Mouse (Mus musculus) frontal cortex, postnatal 10 days (tissue): Measurements from ENCODE around the gene Fgd2.
"Not testable (repeated sequence)": the region's sequence is repeated elsewhere in the genome, so short reads cannot be mapped to it uniquely, and the experiment has no call there.

ENCODE experiments used
- DNase-seq, 2 experiments: peaks; one replicate each; pipeline ENCODE4 v3.0.0; 2022; ENCODE audit warnings: low spot score in 2 of 2, mixed read lengths in 1 of 2

The Fgd2 gene

DNA sequence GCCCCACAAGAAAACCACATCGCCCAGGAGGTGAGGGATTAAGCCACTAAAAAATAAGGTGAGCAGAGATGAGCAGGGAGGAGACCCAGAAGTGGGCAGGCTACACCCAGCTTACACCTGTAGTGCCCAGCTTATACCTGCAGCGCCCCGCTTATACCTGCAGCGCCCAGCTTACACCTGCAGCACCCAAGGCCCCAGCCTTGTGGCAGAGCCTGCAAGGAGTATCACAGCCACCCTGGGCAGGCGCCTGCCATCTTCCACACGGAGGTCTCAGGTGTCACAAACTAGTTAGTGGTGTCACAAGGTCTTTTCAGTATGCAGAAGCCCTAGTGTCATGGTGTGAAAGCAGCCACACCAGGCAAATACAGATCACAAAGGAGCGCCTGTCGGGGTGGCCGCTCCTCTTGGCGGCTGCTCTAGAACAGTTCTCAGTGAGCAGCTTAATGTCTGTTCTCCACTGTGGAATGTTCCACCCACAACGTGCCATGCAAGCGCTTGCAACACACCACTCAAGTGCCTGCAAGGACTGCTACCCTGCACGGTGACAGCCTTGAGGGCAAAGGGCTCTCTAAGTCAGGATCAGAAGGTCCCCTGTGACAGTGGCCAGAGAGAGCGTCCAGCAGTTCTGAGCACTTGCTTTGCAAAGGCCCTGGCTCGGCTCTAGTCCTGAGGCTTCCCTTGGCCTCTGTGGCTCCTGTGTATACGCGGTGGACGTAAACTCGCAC lies 24.3 kb upstream of the Fgd2 start:
- DNase-seq: no peak

- DNase-seq: peak in 1 of 2 experiments; percentile 65
Measured at GRCm38 (mm10) chr17:29337979-29338823, 22.5 kb upstream of the Fgd2 start.

- no peak for DNase-seq
Measured at GRCm38 (mm10) chr17:29339170-29339768, 21.4 kb upstream of the Fgd2 start.

- DNase-seq: no peak
Measured at GRCm38 (mm10) chr17:29340406-29341261, 20.1 kb upstream of the Fgd2 start.

DNA sequence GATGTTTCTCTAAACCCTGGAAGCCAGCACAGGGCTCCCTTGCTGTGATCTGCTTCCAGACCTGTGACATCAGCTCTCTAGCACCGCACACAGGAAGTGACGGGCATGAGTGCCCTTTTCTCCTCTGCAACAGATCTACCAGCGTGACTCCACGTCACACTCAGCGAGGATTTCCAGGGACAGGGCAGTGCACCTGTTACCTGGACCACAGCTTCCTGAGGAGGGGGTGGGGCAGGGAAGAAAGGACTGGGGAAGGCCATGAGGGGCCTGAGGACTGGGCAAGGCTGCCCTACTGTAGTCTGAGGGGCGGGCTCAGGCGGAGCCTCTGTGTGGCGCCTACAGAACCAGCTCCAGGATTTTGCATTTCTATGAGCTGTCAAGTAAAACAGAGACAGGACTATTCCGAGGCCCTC lies 19.1 kb upstream of the Fgd2 start:
- peak in 1 of 2 experiments; percentile 58 for DNase-seq

DNA sequence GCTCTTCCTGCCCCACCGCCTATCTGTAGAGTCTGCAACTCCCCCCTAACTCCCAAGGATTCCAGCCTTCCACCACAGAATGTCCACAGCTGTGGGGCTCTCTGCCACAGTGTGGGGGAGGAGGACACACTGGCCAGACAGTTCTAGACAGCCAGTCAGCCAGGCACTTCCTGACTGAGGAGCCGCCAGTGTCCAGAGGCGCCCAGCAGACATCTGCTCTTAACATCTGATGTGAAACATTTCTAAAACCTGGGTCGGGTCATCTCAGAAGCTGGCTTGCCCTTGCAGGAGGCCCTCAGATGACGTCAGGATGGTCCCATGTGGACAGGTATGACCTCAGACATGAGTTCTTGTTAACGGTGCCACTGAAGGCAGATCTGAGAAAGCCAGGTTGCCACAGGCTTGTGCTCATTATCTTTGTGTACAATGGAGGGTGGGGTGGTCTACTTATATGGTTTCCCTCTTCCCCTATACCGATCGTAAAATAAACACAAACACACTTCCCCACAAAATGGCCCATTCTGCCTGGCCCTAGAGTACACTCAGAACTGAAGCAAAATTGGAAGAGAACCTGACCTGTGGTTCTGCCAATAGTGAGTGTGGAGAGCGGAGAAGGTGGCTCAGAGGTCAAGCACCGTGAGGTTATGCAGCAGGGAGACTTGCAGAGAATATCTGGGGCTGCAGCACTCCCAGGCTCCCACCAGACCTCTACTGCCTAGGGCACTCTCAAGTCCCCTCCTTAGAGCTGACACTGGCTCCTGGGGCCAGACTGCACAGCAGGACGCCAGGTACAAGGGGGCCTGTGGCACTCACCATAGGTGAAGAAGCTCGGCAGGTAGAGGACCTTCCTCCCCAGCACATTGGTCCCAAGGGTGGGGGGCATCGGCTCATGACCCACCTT lies 18.5 kb upstream of the Fgd2 start:
- DNase-seq: no peak

GRCm38 (mm10) chr17:29343241-29343640 lies 17.5 kb upstream of the Fgd2 start:
- no peak for DNase-seq

DNA sequence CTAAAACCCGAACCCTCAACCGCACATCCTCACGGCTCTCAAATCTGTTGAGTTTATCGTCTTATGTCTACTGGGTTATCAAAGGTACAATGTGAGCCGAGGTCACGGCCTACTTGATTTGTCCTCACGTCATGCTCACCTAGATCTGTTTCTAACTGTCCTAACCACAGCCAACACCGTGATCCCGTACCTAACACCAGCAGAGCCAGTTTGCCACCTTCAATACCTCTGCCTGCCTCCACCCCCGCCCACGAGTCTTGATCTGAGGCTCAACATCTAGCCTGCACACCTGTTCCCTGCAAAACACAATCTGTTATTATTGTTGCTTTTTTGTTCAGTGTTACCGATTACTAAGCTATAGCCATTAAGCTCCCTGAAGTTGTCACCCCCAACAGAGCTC lies 15.4 kb upstream of the Fgd2 start:
- no peak for DNase-seq

GRCm38 (mm10) chr17:29346496-29347125 lies 14.1 kb upstream of the Fgd2 start:
- peak; percentile 61 to 67 for DNase-seq

DNA sequence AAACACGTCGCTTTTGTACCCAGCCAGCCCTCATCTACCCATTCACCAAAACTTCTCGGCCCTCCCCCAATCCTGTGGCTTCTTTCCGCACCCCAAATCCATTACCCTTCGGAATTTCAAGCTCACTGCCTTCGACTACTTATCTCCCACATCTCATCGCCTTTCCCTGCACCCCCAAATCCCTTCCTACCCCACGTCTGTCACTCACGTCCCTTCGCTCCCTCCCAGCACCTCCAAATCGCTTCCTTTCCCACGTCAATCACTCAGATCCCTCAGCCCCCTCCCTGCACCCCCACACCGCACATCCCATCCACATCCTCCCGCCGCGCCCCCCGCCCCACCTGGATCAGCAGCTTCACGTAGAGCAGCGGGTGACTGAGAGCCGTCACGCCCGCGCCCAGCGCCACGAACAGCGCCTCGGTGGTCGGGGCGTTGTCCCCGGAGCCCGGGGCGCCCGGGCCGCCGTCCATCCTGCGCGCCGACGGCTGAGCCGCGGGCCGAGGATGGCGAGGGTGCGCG lies 13.5 kb upstream of the Fgd2 start:
- peak; percentile 50 to 64 for DNase-seq

- peak; percentile 94 to 97 for DNase-seq
Measured at GRCm38 (mm10) chr17:29347645-29348256, 13.0 kb upstream of the Fgd2 start, which contains the start of gene Mtch1. Mtch1 (minus strand) TSS chr17:29347934.

- no peak for DNase-seq
Measured at GRCm38 (mm10) chr17:29348996-29349395, 11.7 kb upstream of the Fgd2 start.

GRCm38 (mm10) chr17:29351056-29351455 lies 9.7 kb upstream of the Fgd2 start:
- not testable (repeated sequence) for DNase-seq

DNA sequence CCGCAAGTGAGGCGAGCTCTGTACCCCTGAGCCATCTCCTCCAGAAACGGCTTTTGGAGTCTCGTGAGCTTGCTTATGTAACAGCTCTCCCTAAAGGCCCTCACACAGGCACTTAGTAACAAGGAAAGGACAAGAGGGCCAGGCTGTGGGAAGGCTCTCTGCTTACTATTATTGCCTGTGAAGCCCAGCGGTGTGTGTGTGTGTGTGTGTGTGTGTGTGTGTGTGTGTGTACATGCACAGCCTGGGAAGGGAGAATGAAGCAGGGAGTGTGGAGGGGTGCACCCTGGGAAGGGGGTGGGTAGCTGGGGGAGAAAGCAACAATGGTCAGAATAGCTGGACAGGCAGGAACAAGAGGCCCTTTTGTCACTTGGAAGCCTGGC lies 5.3 kb upstream of the Fgd2 start:
- DNase-seq: no peak

GRCm38 (mm10) chr17:29355841-29356478 lies 4.8 kb upstream of the Fgd2 start:
- DNase-seq: peak in 1 of 2 experiments; percentile 56

DNA sequence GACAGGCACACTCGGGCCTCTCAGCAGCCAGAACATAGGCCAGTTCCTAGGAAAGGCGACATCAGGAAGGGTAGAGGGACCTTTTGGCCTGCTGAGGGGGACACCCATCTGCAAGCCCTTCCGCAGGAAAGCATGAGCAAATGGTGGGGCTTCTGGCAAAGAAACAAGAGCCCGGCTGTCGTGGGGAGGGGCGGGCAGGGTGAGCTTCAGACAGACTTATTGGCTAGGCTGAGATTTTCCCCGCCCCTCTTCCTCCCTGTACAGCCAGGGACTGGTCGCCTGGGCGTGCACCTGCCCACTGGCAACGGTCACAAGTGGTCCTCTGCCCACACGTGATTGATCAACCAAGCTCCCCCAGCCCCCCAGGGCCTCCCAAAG lies 4.2 kb upstream of the Fgd2 start:
- DNase-seq: peak; percentile 59 to 77

DNA sequence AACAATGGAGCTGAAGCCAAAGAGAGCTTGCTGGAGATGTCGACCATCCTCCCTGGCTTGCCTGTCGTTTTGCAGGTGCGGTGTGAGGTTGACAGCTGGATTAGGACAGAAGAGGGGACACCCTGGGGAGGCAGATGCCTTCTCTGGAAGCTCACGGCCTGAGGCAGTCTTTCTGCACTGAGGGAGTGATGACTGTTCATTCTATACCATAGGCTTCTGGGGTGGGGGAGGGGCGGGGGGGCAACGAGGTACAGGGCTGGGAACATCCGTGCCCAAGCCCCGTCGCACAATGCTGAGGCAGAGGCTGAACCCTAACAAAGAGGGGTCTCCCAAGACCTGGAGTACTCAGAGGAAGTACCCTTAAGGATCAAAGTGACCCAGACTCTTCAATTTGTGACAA lies 3.8 kb upstream of the Fgd2 start:
- no peak for DNase-seq

- DNase-seq: no peak
Measured at GRCm38 (mm10) chr17:29358928-29359327, 1.8 kb upstream of the Fgd2 start.
